Mouse (Mus musculus) monocyte, adult 5-6 weeks (primary cell): ENCODE measurements at regions not wholly inside any gene's neighbourhood (a gene's known extent, or its start where the extent isn't known, plus 50 kb on each side); places are given as distances from the start of the nearest gene placed in this dataset.

Source experiments
- ATAC-seq: fragments of 153-309, 156-312 bp; replicated peaks from 2 replicates; pipeline ENCODE4 v1.8.0; 2017; ENCODE audit warnings: mild to moderate bottlenecking; ENCODE audit not compliant: low TSS enrichment, insufficient number of reproducible peaks, severe bottlenecking, poor library complexity, low FRiP score

GRCm38 (mm10) chr6:51266721-51267120, 165.7 kb upstream of the Nfe2l3 start:
- ATAC-seq = no peak

GRCm38 (mm10) chr6:51267888-51268287, 164.6 kb upstream of the Nfe2l3 start:
- no peak for ATAC-seq

- no peak for ATAC-seq
Measured at GRCm38 (mm10) chr6:51268931-51269330, 163.5 kb upstream of the Nfe2l3 start.

- no peak for ATAC-seq
Measured at GRCm38 (mm10) chr6:51269617-51270016, 162.9 kb upstream of the Nfe2l3 start.

- no peak for ATAC-seq
Measured at GRCm38 (mm10) chr6:51270216-51271127, 162.0 kb upstream of the Nfe2l3 start.

- no peak for ATAC-seq
Measured at GRCm38 (mm10) chr6:51271128-51271480, 161.4 kb upstream of the Nfe2l3 start.

GRCm38 (mm10) chr6:51272136-51272736, 160.2 kb upstream of the Nfe2l3 start:
- ATAC-seq = no peak

GRCm38 (mm10) chr6:51279491-51279890, 153.0 kb upstream of the Nfe2l3 start:
- no peak for ATAC-seq

GRCm38 (mm10) chr6:51280231-51280630, 152.2 kb upstream of the Nfe2l3 start:
- ATAC-seq = no peak

- ATAC-seq = no peak
Measured at GRCm38 (mm10) chr6:51283916-51284706, 148.4 kb upstream of the Nfe2l3 start.

GRCm38 (mm10) chr6:51284881-51285280, 147.6 kb upstream of the Nfe2l3 start:
- no peak for ATAC-seq

GRCm38 (mm10) chr6:51286836-51287235, 145.6 kb upstream of the Nfe2l3 start:
- no peak for ATAC-seq

GRCm38 (mm10) chr6:51287383-51287782, 145.1 kb upstream of the Nfe2l3 start:
- ATAC-seq = no peak

- no peak for ATAC-seq
Measured at GRCm38 (mm10) chr6:51287807-51288206, 144.7 kb upstream of the Nfe2l3 start.

- ATAC-seq = no peak
Measured at GRCm38 (mm10) chr6:51288306-51289066, 144.0 kb upstream of the Nfe2l3 start.

GRCm38 (mm10) chr6:51289067-51289725, 143.3 kb upstream of the Nfe2l3 start:
- no peak for ATAC-seq

- ATAC-seq = no peak
Measured at GRCm38 (mm10) chr6:51300694-51301417, 131.6 kb upstream of the Nfe2l3 start.

- ATAC-seq = no peak
Measured at GRCm38 (mm10) chr6:51301831-51302230, 130.6 kb upstream of the Nfe2l3 start.
